Mouse (Mus musculus) ES-E14 (cell line): ENCODE results near the gene Tspan3.

Source experiments
- CHD2 ChIP-seq: IDR thresholded peaks from 2 replicates; pipeline ENCODE4 v1.6.1; 2014; ENCODE audit warnings: mild to moderate bottlenecking, low read depth, low read length, inconsistent platforms
- HCFC1 ChIP-seq: IDR thresholded peaks from 2 replicates; pipeline ENCODE4 v1.6.1; 2012; ENCODE audit warnings: low read length, inconsistent platforms, borderline replicate concordance; ENCODE audit not compliant: insufficient read depth
- MAFK ChIP-seq: IDR thresholded peaks from 2 replicates; pipeline ENCODE4 v1.6.1; 2014; ENCODE audit warnings: mild to moderate bottlenecking, low read depth, low read length, inconsistent platforms; ENCODE audit not compliant: insufficient read depth

DNA sequence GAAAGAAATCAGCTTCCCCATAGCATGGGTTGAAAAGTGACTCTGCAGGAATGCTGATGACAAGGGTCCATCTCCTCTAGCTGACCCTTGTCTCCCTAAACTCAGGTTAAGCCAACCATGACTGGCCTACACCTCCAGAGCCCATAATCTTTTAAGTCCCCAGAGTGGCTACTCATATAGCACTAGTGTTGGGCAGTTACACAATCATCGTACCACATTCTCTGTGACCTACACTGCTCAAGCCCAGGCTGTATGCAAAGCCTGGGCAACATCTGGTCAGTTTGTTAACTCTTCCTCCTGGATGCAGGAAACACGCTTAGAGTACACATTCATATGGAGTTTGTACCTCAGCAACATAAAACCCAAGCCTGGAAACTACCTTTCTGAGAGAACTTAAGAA, 34.9 kb upstream of the Tspan3 start:
- TF ChIP-seq HCFC1 (no peak), MAFK (no peak), CHD2 (no peak)
